Mouse (Mus musculus): ENCODE data around the gene Arid1b. TPM values are rescaled to one million over a fixed set of nuclear protein-coding genes. Genes with fewer than 3 reads are reported as not detected.
"Not testable (repeated sequence)": the region's sequence is repeated elsewhere in the genome, so short reads cannot be mapped to it uniquely, and the experiment has no call there.

Gene Arid1b
- polyA plus RNA-seq, 1 experiment from 2014 or later, result 9.6 TPM

DNA sequence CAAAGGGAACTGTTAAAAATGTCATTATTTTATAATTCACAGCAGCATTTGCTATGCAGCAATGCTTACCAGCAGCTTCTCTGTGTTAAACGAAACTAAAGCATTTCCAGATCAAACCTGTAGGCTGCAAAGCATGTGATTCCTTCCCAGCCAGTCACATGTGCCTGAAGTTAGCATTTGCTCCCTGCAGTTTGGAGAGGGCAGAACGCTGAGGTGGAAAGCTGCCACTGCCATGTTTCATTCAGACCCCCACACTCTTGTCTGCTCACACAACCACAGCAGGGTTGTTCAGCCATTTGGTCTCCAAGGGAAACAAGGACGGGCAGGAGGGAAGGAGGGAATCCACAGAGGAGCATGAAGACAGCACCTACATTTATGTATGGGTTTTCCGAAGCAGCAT is 73.1 kb downstream of the Arid1b start:
- H3K36me3 ChIP-seq (replicated peaks), result peaks cover 13% of the 10 kb centered on the region
- H3K4me1 ChIP-seq, result peaks cover 31% of the 10 kb centered on the region
- H3K27me3 ChIP-seq (ENCODE audit: poor library complexity, severe bottlenecking), result no peaks in the 10 kb centered on the region
- no peaks in the 10 kb centered on the region for H3K9me3 ChIP-seq
- no peak for DNase-seq (ENCODE audit: extremely low spot score, low spot score)
- no peak overlapping the region for H3K4me3 ChIP-seq
- no peak overlapping the region for H3K27ac ChIP-seq
- 74% methylated on average over 4 of the region's 4 CpGs for WGBS

- no peak overlapping the region for H3K27ac ChIP-seq
- no peak for DNase-seq (ENCODE audit: extremely low spot score, low spot score)
- 88% methylated on average over 3 of the region's 3 CpGs for WGBS
- peaks cover 10% of the 10 kb centered on the region for H3K36me3 ChIP-seq (replicated peaks)
- no peaks in the 10 kb centered on the region for H3K9me3 ChIP-seq
- peaks cover 31% of the 10 kb centered on the region for H3K4me1 ChIP-seq
- H3K27me3 ChIP-seq (ENCODE audit: poor library complexity, severe bottlenecking), result no peaks in the 10 kb centered on the region
- no peak overlapping the region for H3K4me3 ChIP-seq
Measured at GRCm38 (mm10) chr17:5070399-5070798, 76.3 kb downstream of the Arid1b start.

- H3K36me3 ChIP-seq (replicated peaks), result peaks cover 10% of the 10 kb centered on the region
- H3K4me3 ChIP-seq, result no peak overlapping the region
- no peak overlapping the region for H3K27ac ChIP-seq
- H3K9me3 ChIP-seq, result no peaks in the 10 kb centered on the region
- 89% methylated on average over 4 of the region's 4 CpGs for WGBS
- H3K27me3 ChIP-seq (ENCODE audit: poor library complexity, severe bottlenecking), result no peaks in the 10 kb centered on the region
- no peak for DNase-seq (ENCODE audit: extremely low spot score, low spot score)
- peaks cover 13% of the 10 kb centered on the region; the same call in 1 of the 2 replicates for H3K4me1 ChIP-seq
Measured at GRCm38 (mm10) chr17:5072539-5072938, 78.4 kb downstream of the Arid1b start.

DNA sequence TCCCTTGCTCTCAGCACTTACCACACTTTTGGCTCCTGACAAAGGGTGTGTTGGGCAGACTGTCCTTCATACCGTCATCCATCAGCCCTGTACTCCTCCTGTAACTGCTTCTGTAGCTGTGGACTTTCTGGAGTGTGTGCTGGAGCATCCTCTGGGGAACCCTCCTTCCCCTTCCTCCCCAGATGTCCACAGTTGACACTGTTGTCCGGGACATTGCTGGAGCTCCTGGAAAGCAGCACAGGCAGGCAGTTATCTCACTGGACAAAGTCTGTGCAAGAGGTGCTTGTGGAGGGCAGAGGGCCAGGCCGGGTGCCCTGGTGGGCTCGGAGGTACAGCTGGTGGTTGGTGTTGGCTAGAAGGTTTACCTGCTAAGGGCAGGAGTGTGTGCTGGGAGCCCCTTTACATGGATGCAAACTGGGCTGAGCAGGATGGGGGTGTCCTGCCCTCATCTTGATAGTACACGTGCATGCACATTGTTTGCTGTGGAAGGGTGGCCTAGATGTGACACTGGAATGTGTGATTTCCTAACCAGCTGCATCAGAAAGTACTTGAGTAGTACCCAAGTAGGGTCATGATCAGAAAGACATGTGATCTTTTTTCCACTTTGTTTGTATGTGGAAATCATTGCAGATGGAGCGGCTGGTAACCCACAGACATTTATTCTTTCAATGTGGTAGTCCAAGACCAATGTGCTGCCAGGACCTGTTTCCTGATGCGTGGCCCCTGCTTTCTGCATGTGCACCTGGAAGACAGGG is 80.8 kb downstream of the Arid1b start:
- no peak for DNase-seq (ENCODE audit: extremely low spot score, low spot score)
- no peaks in the 10 kb centered on the region for H3K9me3 ChIP-seq
- no peak overlapping the region for H3K27ac ChIP-seq
- H3K4me3 ChIP-seq, result no peak overlapping the region
- no peaks in the 10 kb centered on the region for H3K27me3 ChIP-seq (ENCODE audit: poor library complexity, severe bottlenecking)
- H3K36me3 ChIP-seq (replicated peaks), result peaks cover 10% of the 10 kb centered on the region
- WGBS, result 93% methylated on average over 7 of the region's 7 CpGs
- H3K4me1 ChIP-seq, result peaks cover 25% of the 10 kb centered on the region; the same call in 1 of the 2 replicates

DNA sequence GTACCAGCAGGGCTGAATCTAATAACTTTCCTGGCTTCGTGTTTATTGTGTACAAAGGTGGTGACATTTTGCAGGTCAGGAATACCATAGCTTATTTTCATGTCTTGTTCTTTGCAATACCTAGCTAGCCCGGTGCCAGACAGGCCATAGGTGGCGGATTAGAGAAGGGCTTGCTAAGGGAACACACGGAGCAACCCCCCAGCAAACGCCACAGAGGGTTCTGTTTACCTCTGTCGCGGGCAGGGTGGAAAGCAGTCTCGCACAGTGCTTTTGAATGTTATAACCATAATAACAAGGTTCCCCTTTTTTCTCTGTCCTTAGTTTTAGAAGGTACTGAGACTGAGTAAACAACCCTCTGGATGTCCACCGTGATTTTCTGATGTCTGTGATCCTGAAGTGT is 83.9 kb downstream of the Arid1b start:
- Histone ChIP-seq H3K4me3 (no peak overlapping the region), H3K27me3 (ENCODE audit: poor library complexity, severe bottlenecking) (no peaks in the 10 kb centered on the region), H3K27ac (no peak overlapping the region), H3K4me1 (peaks cover 44% of the 10 kb centered on the region), H3K36me3 (replicated peaks) (no peaks in the 10 kb centered on the region), H3K9me3 (no peaks in the 10 kb centered on the region)
- WGBS, result 81% methylated on average over 9 of the region's 9 CpGs
- no peak for DNase-seq (ENCODE audit: extremely low spot score, low spot score)

DNA sequence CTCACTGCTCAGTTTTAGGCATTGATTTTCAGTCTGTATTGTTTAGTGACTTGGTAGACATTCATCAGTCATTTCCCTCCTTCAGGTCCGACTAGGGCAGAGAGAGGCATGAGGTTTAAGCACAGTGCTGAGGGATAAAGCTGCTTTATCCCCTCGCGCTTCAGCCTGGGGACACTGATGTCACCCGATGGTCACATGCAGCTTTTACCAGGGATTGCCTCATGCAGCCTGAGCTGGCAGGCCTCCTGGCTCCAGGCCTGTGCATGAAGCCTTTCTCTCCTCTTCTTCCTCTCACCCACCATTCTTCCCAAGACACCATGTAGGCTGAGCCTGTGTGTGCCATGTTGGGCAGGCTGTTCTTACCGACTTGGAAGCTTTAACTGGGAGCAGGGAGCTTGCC is 84.4 kb downstream of the Arid1b start:
- Histone ChIP-seq H3K27me3 (ENCODE audit: poor library complexity, severe bottlenecking) (no peaks in the 10 kb centered on the region), H3K4me3 (no peak overlapping the region), H3K27ac (no peak overlapping the region), H3K9me3 (no peaks in the 10 kb centered on the region), H3K36me3 (replicated peaks) (no peaks in the 10 kb centered on the region), H3K4me1 (peaks cover 50% of the 10 kb centered on the region)
- DNase-seq (ENCODE audit: extremely low spot score, low spot score), result no peak
- WGBS, result 64% methylated on average over 5 of the region's 5 CpGs

DNA sequence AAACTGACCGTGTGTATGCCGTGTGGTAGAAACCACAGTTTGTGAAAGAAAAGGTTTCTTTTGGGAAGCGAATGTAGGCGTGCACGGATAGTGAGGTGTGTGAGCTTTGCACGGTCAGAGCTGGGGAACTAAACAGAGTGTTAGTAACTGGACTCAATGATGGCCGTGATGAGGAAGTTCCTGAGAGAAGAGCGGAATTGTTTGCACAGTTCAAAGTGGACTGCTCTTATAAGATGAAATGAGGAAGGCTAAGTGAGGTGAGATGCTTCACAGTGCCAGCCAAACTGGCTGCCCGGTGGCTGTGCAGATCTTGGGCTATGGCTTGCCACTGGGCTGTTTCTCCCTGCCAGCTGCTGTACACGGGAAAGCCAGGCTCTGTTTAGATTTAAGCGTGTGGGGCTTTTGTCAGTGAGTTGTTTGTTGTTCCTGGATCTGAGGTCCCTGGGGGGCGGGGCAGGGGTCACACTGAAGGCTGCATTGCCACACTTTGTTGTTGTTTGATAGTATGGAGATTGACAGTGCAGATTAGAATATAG is 86.8 kb downstream of the Arid1b start:
- Histone ChIP-seq H3K4me3 (no peak overlapping the region), H3K9me3 (no peaks in the 10 kb centered on the region), H3K4me1 (peaks cover 74% of the 10 kb centered on the region), H3K36me3 (replicated peaks) (no peaks in the 10 kb centered on the region), H3K27ac (0 out of 2 replicates have a peak overlapping the region, but pooled peaks have one; percentile 25), H3K27me3 (ENCODE audit: poor library complexity, severe bottlenecking) (no peaks in the 10 kb centered on the region)
- 77% methylated on average over 12 of the region's 12 CpGs for WGBS
- DNase-seq (ENCODE audit: extremely low spot score, low spot score), result no peak

DNA sequence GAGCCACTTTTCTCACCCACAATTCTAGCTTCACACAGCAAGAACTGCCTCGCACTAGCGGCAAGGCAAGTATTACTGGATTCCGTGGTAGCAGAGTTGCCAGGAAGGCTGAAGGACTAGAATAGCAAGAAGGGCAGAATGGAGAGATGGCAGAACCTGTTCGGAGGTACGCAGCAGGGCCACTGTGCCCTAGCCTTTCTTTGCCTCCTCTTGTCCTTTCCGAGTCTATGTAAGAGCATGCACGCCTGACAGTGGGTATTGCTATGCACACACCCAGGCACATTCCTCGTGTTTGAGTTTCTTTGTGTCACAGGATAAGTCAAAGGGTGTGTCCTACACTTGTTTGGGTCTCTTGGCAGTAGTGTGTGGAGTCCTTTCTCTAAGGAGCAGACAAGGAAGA is 88.1 kb downstream of the Arid1b start:
- Histone ChIP-seq H3K9me3 (no peaks in the 10 kb centered on the region), H3K36me3 (replicated peaks) (no peaks in the 10 kb centered on the region), H3K4me3 (no peak overlapping the region), H3K4me1 (peaks cover 82% of the 10 kb centered on the region), H3K27ac (0 out of 2 replicates have a peak overlapping the region, but pooled peaks have one; percentile 15), H3K27me3 (ENCODE audit: poor library complexity, severe bottlenecking) (no peaks in the 10 kb centered on the region)
- 89% methylated on average over 8 of the region's 8 CpGs for WGBS
- no peak for DNase-seq (ENCODE audit: extremely low spot score, low spot score)

- Histone ChIP-seq H3K36me3 (replicated peaks) (no peaks in the 10 kb centered on the region), H3K9me3 (no peaks in the 10 kb centered on the region), H3K27me3 (ENCODE audit: poor library complexity, severe bottlenecking) (no peaks in the 10 kb centered on the region), H3K4me1 (peaks cover 78% of the 10 kb centered on the region), H3K4me3 (no peak overlapping the region), H3K27ac (no peak overlapping the region)
- 85% methylated on average over 3 of the region's 3 CpGs for WGBS
- no peak for DNase-seq (ENCODE audit: extremely low spot score, low spot score)
Measured at GRCm38 (mm10) chr17:5083497-5083896, 89.4 kb downstream of the Arid1b start.

GRCm38 (mm10) chr17:5084139-5084538 is 90.0 kb downstream of the Arid1b start:
- H3K4me3 ChIP-seq, result no peak overlapping the region
- H3K4me1 ChIP-seq, result peaks cover 82% of the 10 kb centered on the region
- no peaks in the 10 kb centered on the region for H3K27me3 ChIP-seq (ENCODE audit: poor library complexity, severe bottlenecking)
- WGBS, result 70% methylated on average over 8 of the region's 8 CpGs
- no peak for DNase-seq (ENCODE audit: extremely low spot score, low spot score)
- H3K36me3 ChIP-seq (replicated peaks), result no peaks in the 10 kb centered on the region
- no peaks in the 10 kb centered on the region for H3K9me3 ChIP-seq
- H3K27ac ChIP-seq, result no peak overlapping the region

- no peak overlapping the region for H3K4me3 ChIP-seq
- WGBS, result 78% methylated on average over 6 of the region's 6 CpGs
- no peak for DNase-seq (ENCODE audit: extremely low spot score, low spot score)
Measured at GRCm38 (mm10) chr17:5085004-5085403, 90.9 kb downstream of the Arid1b start.

GRCm38 (mm10) chr17:5085942-5086341 is 91.8 kb downstream of the Arid1b start:
- no peak overlapping the region for H3K27ac ChIP-seq
- H3K4me3 ChIP-seq, result no peak overlapping the region
- 82% methylated on average over 5 of the region's 5 CpGs for WGBS
- DNase-seq (ENCODE audit: extremely low spot score, low spot score), result no peak
- no peaks in the 10 kb centered on the region for H3K9me3 ChIP-seq
- H3K27me3 ChIP-seq (ENCODE audit: poor library complexity, severe bottlenecking), result no peaks in the 10 kb centered on the region
- H3K36me3 ChIP-seq (replicated peaks), result no peaks in the 10 kb centered on the region
- H3K4me1 ChIP-seq, result peaks cover 82% of the 10 kb centered on the region

More at GRCm38 (mm10) chr17:5085004-5085403, 90.9 kb downstream of the Arid1b start:
- Histone ChIP-seq H3K36me3 (replicated peaks) (no peaks in the 10 kb centered on the region), H3K4me1 (peaks cover 84% of the 10 kb centered on the region), H3K27ac (no peak overlapping the region), H3K27me3 (ENCODE audit: poor library complexity, severe bottlenecking) (no peaks in the 10 kb centered on the region), H3K9me3 (no peaks in the 10 kb centered on the region)

- 88% methylated on average over 2 of the region's 2 CpGs for WGBS
- DNase-seq (ENCODE audit: extremely low spot score, low spot score); H3K27me3 ChIP-seq (ENCODE audit: poor library complexity, severe bottlenecking); H3K9me3 ChIP-seq; H3K4me3 ChIP-seq; H3K27ac ChIP-seq: not testable (repeated sequence)
- peaks cover 80% of the 10 kb centered on the region for H3K4me1 ChIP-seq
- H3K36me3 ChIP-seq (replicated peaks), result peaks cover 15% of the 10 kb centered on the region
Measured at GRCm38 (mm10) chr17:5088241-5088640, 94.1 kb downstream of the Arid1b start.

Data from forebrain, embryonic 10.5 days (tissue).